Mouse (Mus musculus) monocyte, adult 5-6 weeks (primary cell): Measurements from ENCODE around the gene Itpk1. TPM values are rescaled to one million over a fixed set of nuclear protein-coding genes. Genes with fewer than 3 reads are reported as not detected.

Experiments used
- ATAC-seq: fragments of 153-309, 156-312 bp; replicated peaks from 2 replicates; pipeline ENCODE4 v1.8.0; 2017; ENCODE audit warnings: mild to moderate bottlenecking; ENCODE audit not compliant: low TSS enrichment, insufficient number of reproducible peaks, severe bottlenecking, poor library complexity, low FRiP score
- total RNA-seq: library from RNA; stranded (forward); fragments of 200-1000, 200-491, 200-594 nt; gene quantifications from 3 replicates; pipeline ENCODE4 v1.2.3, GENCODE M21; 2017

Gene Itpk1
- total RNA-seq, 1 experiment from 2014 or later = 21.2 TPM

DNA sequence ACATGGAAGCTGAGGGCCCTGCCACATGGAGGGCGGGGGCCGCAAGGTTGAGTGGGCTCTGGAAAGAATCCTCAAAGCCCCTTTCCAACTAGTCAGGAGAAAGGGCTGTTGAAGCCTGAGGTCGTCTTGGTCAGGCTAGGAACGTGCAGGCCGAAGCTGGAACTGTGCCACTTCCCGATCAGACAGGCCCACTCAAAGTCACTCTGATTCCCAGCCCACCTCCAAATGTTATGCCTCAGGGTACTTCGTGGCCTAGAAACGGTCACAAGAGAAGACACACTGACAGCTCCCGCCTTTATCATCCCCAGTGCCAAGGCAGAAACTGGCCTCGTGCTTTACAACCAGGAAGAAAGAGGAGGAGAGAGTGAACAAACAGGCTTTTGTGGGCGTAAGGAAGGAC, 122.3 kb downstream of the Itpk1 start:
- ATAC-seq = no peak

DNA sequence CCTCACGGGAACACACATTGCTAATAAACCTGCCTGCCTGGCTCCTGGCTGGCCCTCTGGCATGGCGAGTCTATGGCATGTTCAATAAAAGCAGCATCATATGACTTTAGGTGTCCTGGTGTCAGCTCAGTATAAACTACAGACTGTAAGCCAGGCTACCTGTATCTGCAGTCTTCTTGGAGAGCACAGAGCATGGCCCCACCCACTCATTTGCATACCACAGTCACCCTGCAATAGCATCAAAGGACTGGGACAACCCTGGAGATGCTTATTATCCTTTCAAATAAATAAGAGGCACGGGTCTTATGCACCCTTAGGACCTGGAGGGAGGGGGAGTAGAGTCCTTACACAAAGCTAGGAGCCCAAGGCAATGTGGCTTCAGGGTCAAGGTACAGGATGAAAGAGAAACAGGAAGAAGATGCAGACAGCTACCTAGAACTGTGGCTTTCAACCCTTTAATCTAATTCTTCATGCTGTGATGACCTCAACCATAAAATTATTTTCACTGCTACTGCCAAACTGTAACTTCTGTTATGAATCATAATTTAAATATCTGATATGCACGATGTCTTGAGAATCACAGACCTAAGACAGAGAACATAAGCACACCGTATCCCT, 123.0 kb downstream of the Itpk1 start:
- ATAC-seq = no peak

DNA sequence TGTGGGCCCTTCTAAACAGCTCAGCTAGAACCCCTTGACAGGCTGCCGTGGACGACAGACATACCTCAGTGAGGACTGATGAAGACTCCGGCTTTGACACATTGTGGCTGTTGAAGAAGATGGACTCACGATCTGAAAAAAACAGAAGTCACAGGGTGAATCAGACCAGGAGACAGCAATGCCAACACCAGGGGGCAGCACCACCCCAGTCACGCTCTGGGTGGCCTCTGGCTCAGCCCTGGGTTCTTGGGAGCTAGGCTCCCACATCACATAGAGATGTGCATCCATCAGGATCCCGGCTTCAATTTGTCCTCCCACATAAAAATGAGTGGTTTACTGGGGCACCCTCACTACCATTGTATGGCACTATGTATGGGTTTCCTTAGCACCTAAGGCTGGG, 125.7 kb downstream of the Itpk1 start:
- ATAC-seq = 0 out of 2 replicates have a peak, but pooled peaks have one; percentile 34

DNA sequence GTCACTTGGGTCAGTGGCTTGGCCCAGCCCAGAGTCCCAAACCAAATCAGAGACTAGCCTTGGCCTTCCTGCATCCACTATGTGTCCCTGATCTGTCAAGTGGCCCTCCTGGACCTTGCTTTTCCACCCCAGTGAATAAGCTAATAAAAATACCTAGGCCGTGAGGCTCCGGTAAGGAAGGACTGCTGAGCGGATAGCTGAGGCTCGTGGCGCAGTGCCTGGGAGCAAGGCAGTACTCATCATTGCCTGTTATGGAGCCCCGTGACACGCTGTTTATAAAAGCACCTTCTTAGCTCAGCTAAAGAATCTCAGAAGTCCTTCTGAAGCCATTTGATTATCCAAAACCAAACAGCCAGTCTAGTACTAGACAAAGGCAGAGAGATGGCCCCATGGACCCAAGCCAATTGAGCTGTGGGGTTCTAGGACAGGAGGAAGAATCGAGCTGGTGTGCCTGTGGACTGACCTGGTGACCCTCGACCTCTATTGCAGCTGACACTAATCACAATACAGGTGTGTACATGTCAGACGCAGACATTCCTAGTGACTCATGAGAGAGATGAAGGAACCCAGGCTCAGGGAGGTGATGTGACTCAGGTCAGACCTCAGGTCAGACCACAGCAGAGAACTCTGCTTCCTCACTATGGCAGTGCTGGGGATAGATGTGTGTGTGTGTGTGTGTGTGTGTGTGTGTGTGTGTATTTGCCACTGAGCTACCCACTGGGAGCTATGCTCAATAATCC, 127.9 kb downstream of the Itpk1 start:
- ATAC-seq = no peak

DNA sequence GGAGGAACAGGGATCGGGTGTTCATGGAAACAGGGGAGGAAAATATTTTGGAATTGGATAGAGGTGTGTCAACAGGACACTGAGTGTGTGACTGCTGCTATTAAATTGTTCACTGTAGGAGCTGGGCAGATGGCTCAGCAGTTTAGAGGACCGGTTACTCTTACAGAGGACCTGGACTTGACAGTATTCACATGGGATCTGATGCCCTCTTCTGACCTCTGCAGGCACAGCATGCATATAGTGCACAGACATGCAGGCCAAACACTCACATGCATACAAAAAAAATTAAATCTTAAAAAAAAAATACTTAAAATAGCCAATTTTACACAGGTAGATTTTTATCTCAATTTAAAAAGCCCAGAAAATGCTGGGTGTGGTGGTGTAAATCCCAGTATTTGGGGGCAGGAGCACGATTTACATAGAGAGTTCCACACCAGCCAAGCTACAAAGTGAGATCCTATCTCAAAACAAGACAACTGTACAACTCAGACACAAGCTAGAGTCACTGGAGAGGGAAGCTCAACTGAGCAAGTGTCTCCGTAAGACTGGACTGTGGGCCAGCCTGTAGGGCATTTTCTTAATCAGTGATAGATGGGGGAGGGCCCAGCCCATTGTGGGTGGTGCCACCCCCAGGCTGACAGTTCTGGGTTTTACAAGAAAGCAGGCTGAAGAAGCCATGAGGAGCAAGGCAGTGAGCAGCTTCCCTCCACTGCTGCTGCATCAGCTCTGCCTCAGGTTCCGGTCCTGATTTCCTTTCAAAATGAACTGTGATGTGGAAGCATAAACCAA, 129.0 kb downstream of the Itpk1 start:
- no peak for ATAC-seq

DNA sequence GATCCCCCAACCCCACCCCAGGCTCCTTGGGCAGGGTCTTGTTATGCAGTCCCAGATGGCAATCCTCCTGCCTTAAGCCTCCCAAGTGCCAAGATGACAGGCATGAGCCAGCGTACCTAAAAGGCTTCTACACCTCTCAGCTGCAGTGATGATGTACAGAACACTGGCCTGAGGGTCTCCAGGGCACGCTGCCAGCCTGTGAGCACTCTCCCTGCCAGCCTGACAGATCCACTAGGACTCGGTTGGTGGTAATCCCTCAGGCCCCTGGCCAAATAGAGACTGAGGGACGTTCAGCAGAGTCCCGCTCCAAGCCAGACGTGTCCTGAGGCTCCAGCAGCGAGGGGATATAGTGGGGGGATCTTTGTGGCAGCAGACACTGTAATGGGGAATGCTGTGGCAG, 131.7 kb downstream of the Itpk1 start:
- ATAC-seq = no peak

DNA sequence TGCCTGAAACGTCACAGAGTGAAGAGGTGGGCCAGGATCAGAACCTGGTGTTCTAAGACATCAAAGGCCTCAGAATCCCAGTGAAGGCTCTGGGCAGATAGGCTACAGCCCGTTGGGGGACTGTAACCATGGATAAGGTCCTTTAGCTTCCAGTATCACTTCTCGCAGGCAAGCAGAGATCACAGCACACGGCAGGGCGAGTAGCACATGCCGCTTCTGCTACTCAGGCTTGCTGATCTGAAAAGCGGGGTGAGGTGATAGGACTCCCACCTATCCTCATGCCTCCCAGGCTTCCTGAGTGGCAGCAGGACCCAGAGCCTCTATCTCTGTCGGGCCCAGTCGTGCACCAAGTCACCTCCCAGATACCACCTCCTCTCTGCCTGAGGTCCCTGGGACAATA, 133.1 kb downstream of the Itpk1 start:
- no peak for ATAC-seq

DNA sequence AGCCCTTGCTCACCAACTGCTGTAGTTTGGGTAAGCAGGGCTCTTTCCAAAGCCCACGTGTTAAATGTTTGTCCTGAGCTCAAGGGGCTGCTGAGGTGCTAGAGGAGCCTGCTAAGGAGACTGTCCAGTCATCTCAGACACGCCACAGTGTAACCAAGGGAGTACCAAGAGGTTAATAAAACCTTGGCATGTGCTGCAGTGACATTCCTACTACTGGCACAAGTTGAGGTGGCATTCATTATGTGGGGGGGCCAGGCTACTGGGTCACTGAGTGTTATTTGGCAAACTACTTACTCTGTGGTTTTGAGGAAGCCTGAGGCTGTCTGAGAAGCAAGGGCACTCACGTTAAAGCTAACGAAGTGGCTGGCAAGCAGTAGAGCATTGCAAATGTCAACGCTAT, 134.0 kb downstream of the Itpk1 start:
- ATAC-seq = no peak

DNA sequence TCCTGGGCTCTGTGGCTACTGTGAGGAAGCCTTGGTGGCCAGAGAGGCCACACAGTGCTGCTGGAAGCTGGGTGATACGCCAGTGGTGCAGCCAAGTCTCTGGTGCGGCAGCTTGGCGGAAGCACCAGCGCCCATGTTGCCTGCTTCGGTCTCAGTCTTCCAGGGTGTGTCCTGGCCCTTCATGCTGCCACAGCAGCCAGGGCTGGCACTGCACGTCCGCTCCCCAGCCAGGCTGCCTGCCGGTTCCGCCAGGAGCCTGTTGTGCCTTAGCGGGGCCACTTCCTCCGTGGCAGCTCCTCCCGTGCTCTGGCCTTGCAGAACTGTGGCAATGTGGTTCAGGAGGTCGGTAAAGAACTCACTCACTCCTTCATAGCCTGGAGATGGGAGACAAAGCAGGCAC, 134.6 kb downstream of the Itpk1 start:
- no peak for ATAC-seq

DNA sequence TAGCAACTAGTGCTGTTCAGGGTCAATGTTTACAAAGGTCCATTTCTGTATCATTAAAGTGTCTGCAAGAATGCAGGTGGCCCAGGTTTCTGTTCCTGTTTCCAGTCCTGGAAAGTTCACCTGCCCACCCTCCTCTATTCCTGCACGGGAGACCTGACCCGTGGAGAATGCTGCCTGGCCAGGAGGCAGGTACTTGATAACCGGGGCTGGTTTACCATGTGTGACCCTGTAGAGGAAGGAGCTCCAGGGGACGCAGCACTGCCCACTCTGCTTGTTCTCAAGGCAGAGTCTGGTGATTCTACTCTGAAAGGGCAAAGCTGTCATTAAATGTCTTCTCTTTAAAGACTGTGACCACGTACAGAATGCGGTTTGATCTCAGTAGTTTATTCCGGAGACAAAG, 136.5 kb downstream of the Itpk1 start:
- ATAC-seq = no peak

DNA sequence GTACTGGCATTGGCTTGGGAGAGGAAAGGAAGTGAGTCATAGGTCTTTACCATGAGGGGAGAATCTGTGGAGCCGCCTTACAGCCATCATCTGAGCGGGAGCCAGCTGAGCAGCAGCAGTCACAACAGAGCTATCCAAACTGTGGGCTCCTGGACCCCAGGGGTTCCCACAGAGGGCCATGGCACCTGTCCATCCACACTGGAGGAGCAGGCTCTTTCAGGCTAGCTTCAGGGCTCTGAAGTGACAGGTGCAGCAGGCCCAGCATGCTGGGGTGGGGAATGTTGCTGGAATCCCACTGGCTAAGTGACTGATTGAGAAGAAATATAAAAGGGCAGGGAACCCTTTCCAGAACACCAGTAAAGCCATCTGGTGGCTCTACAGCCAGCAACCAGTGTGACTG, 137.8 kb downstream of the Itpk1 start:
- no peak for ATAC-seq

DNA sequence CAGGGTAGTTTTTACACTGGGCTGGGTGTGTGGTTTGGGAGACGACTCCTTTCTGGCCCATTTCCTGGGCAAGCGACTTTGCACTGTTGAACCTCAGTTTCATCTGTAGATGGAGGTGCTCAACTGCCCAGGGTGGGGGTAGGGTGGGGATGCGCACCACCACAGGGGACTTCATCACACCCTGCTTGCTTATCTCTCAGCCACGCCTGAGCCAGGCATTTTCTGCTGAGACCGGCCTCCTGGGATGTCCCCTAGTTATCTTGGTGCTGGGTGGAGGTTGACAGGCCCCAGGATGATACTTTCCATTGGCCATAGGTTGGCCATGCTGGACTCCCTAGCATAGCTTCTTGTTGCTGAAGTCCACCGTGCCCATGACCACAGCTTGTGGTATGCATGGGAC, 139.6 kb downstream of the Itpk1 start:
- ATAC-seq = no peak

DNA sequence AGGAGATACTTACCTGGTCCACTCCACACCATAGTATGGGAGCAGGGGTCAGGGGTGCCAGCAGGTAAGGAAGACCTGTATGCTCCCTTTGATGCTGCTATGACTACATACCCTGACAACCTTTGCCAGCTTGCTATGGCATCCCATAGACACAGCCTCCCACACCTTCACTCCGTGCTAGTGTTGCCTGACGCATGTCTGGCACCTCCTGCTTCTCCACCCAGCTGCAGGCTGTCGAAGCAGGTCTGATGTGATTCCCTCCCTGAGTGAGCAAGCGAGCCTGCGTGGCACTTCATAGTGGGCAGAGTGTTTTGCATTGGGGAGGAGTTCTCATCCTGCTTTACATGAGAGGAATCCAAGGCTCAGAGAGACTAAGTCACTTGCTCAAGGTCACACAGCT, 147.4 kb downstream of the Itpk1 start:
- no peak for ATAC-seq

DNA sequence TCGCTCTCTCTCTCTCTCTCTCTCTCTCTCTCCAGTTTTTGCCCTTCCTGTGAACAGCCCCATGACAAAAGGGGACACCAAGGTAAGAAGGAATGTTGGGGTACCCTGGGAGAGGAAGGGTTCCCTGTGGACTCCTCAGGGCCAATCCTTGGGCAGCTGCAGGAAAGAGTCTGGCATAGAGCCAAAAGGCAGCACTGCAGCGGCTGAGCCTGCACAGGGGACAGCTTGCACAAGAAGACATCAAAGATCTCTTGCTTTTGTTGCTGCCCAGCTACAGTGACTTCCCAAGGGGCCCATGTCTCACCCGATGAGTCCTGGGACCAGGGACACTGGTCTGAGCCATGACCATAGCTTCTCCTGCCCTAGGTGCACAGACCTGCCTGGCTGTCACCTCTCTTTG, 148.9 kb downstream of the Itpk1 start:
- ATAC-seq = no peak

DNA sequence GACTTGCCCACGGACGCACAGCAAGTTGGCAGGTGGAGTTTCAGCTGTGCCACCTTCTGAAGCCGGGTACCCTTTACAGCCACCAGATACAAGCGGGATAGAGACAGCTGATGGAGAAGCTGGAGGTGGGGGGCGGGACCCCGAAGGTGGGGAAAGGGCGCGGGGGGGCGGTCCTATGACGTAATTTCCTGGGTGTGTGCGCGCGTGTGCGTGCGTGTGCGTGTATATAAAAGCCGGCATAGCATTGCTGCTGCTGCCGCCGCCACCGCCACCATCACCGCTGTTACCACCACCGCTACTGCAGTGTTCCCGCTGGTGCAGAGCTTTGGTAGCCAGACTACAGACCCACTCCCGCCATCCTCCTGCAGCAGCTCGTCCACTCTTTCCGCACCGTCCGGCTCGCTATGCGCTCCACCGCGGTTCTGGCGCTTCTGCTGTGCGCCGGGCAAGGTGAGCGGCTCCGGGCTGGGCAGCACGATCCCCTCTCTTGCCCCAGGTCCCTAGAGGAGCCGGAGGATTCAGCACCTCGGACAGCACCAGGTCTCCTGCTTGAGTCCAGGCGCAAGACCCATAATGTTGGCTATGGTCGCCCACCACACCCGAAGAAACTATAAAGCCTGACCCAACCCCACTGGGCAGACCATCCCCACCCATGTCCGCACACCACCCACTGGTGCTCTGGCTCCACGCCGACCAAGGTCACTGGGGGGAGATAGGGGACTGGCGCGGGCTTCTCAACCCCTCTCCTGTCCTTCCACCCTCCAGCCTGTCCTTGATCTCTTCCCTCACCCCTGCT, 149.8 kb downstream of the Itpk1 start, which contains the start of gene Chga:
Chga (plus strand) TSS at position 249 of the 796 bp plus-strand sequence.
- ATAC-seq = no peak

DNA sequence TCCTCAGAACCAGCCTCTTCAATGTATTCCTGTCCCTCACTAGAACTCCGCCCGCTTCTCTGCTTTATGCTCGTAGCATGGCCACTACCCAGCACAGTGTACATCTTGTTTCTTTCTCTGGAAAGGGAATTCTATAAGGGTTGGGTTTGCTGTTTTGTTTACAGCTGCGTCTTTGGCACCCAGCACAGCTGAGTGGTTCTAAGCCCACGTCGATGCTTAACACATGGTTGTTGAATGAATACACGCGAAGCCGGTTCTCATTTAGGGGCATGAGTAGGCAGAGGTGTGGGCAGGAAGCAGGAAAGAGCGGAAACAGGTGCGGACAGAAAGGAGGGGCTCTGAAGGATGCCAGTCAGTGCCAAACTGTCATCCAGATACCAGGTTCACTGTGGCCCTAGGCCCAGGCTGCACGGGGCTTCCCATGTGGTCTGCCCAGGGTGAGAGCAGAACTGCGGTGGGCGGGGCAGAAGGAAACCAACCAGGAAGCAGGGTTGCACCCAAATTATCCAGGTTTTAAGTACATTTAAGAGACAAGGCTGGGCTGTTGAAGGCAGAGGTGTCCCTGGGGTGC, 150.9 kb downstream of the Itpk1 start:
- no peak for ATAC-seq

DNA sequence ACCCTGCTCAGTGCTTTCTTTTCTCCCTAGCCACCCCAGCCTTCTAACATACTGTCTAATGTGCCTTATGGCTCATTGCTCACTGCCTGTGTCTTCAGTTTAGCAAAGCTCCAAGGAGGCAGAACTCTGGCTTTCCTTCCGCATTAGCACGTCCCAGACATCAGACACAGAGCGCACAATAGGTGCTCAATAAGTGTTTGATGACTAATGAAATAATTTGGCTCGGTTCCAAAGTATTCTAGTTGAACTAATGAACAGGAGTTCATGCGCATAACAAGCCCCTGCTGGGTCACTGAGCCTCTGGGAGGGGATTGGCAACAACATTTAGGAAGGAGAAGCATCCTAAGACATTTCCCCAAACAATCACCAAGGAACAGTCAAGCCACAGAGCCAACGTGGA, 152.7 kb downstream of the Itpk1 start:
- ATAC-seq = no peak

DNA sequence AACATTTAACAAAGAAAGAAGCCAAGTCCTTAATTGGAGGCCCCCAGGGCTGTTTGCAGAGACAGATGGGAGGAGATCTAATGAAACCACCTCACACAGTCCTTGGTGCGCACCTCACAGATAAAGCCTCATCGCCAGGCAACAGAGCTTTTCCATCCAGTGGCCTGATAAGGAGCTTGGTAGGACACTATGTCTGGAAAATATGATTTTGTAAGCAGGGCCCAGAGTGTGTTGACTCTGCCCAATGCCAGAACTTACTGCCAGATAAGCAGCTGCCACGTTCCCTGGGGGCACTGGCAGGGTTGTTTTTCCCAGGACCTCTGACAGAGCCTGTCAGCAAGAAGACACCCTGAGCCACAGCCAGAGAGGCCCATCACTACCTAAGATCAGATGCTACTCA, 153.5 kb downstream of the Itpk1 start:
- no peak for ATAC-seq

DNA sequence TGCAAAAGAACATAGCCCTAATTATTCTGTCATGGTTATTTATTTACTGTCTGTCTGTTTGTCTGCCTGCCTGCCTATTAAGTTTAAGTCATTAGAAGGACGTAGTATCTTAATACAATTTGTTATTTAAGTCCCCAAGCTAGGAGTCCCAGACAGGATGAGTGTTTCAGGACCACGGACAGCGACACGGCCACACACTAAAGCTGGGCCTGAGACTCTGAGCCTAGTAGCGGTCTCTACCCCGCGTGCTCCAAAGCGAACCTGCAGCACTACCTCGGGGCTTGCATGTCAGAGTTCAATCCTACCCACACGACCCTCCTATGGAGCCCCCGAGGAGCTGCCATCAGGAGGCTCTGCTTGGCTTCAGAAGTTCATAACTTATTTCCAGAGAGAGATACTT, 154.2 kb downstream of the Itpk1 start:
- no peak for ATAC-seq
